14 mouse cellular contexts compared by ENCODE assay signal in the genomic region with DNA sequence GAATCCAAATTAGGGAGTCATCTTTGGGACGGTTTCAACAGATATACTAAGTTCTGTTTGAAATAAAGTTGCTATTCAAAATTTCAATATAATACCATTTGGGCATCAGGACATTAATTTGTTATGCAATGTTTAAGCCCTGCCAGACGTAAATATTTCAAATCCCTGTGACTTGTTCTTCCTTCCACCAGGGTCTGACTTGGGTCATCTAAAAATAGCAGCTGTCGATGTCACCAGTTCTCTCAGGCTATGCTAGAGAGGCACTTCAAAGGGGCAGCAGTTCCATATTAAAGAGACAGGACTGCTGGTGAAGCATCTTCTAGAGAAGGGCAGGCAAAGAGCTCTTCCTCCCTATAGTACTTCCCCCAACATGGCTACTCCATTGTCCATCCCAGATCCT.
DNase-seq lines count a peak whose midpoint lies in the region; ATAC-seq lines count a peak whose summit lies in the region.
"Had no signal": no experiment of that assay in that cellular context is flagged by ENCODE, and none has a peak within 500 bp of the region (broad histone marks: within the 10 kb centered on the region; RNA-seq: fewer than 3 reads in every experiment).

No protein-coding gene starts in this region.

- no peak overlapping the region for H3K27ac ChIP-seq in kidney, embryonic 14.5 days (ENCODE audit: low read depth, low read length)
- peak overlapping the region; percentile 73 for H3K27ac ChIP-seq in heart, embryonic 10.5 days
- H3K27ac ChIP-seq in heart, embryonic 16.5 days (ENCODE audit: low read length): peak overlapping the region; percentile 57
- H3K27ac ChIP-seq: forebrain, embryonic 15.5 days; limb, embryonic 12.5 days; liver, embryonic 14.5 days; neural tube, embryonic 13.5 days had no signal

- no peaks in the 10 kb centered on the region for H3K27me3 ChIP-seq in kidney, embryonic 14.5 days (ENCODE audit: control insufficient read depth, insufficient read depth, low read length)
- no peaks in the 10 kb centered on the region for H3K27me3 ChIP-seq in heart, embryonic 10.5 days (ENCODE audit: insufficient read depth, poor library complexity, severe bottlenecking)
- H3K27me3 ChIP-seq in heart, embryonic 16.5 days (ENCODE audit: control insufficient read depth, insufficient read depth, low read length): no peaks in the 10 kb centered on the region
- H3K27me3 ChIP-seq: forebrain, embryonic 15.5 days; limb, embryonic 12.5 days; neural tube, embryonic 13.5 days had no signal

- peak; percentile 6 for DNase-seq in kidney, postnatal 14 days
- DNase-seq in heart, embryonic 10.5 days (ENCODE audit: low spot score): no peak
- peak; percentile 51 for DNase-seq in lung, postnatal 25 days (ENCODE audit: low spot score)
- no peak for DNase-seq in embryo, embryonic 10.5 days (ENCODE audit: low spot score)
- DNase-seq in spleen, adult 18-20 months: no peak
- DNase-seq: cerebellum, postnatal 14 days had no signal

- no peak for ATAC-seq in kidney, embryonic 14.5 days (ENCODE audit: low FRiP score, low TSS enrichment)
- ATAC-seq in heart, embryonic 16.5 days (replicated peaks; ENCODE audit: extremely low read depth, insufficient read depth, low FRiP score): peak; percentile 89
- ATAC-seq: forebrain, embryonic 15.5 days; inflammation-experienced regulatory T-cells, adult 6 months had no signal

- H3K4me1 ChIP-seq in kidney, embryonic 14.5 days (ENCODE audit: control insufficient read depth, insufficient read depth, low read length): no peaks in the 10 kb centered on the region
- H3K4me1 ChIP-seq in heart, embryonic 10.5 days: peaks cover 7% of the 10 kb centered on the region; the same call in 1 of the 2 replicates
- H3K4me1 ChIP-seq in heart, embryonic 16.5 days (ENCODE audit: control insufficient read depth, insufficient read depth, low read length): peaks cover 3% of the 10 kb centered on the region; the same call in 1 of the 2 replicates
- H3K4me1 ChIP-seq: forebrain, embryonic 15.5 days; limb, embryonic 12.5 days; neural tube, embryonic 13.5 days had no signal

- H3K9ac ChIP-seq in kidney, embryonic 14.5 days (ENCODE audit: low read depth, low read length): no peak overlapping the region
- no peak overlapping the region for H3K9ac ChIP-seq in heart, embryonic 16.5 days (ENCODE audit: low read length)
- H3K9ac ChIP-seq: forebrain, embryonic 15.5 days; limb, embryonic 12.5 days; liver, embryonic 14.5 days; neural tube, embryonic 13.5 days had no signal

- 52% methylated on average over 3 of the region's 3 CpGs for WGBS in kidney, embryonic 14.5 days
- 41% methylated on average over 3 of the region's 3 CpGs for WGBS in heart, embryonic 10.5 days
- WGBS in heart, embryonic 16.5 days: 25% methylated on average over 3 of the region's 3 CpGs

- no peak overlapping the region for H3K4me2 ChIP-seq in kidney, embryonic 14.5 days (replicated peaks; ENCODE audit: low read depth, low read length)
- H3K4me2 ChIP-seq in heart, embryonic 16.5 days (ENCODE audit: low read depth, low read length): no peak overlapping the region
- H3K4me2 ChIP-seq: forebrain, embryonic 15.5 days; limb, embryonic 12.5 days; neural tube, embryonic 13.5 days had no signal

- H3K4me3 ChIP-seq in kidney, embryonic 14.5 days (ENCODE audit: low read length): no peak overlapping the region
- no peak overlapping the region for H3K4me3 ChIP-seq in heart, embryonic 10.5 days
- no peak overlapping the region for H3K4me3 ChIP-seq in heart, embryonic 16.5 days (ENCODE audit: low read length)
- H3K4me3 ChIP-seq: forebrain, embryonic 15.5 days; limb, embryonic 12.5 days; neural tube, embryonic 13.5 days had no signal

- no peaks in the 10 kb centered on the region for H3K9me3 ChIP-seq in kidney, embryonic 14.5 days (ENCODE audit: control insufficient read depth, low read length)
- no peaks in the 10 kb centered on the region for H3K9me3 ChIP-seq in heart, embryonic 10.5 days
- no peaks in the 10 kb centered on the region for H3K9me3 ChIP-seq in heart, embryonic 16.5 days (replicated peaks; ENCODE audit: control insufficient read depth, low read length)
- H3K9me3 ChIP-seq: forebrain, embryonic 15.5 days; G1E; limb, embryonic 12.5 days; neural tube, embryonic 13.5 days had no signal

- H3K36me3 ChIP-seq in kidney, embryonic 14.5 days (ENCODE audit: control insufficient read depth, insufficient read depth, low read length): no peaks in the 10 kb centered on the region
- H3K36me3 ChIP-seq in heart, embryonic 10.5 days: no peaks in the 10 kb centered on the region
- H3K36me3 ChIP-seq in heart, embryonic 16.5 days (ENCODE audit: control insufficient read depth, insufficient read depth): no peaks in the 10 kb centered on the region
- H3K36me3 ChIP-seq: forebrain, embryonic 15.5 days; G1E; limb, embryonic 12.5 days; neural tube, embryonic 13.5 days had no signal

Comparison
In these comparisons a context has a peak if more than half of its experiments do, and no peak if none do; other contexts are left out.
1. DNase-seq: peak in kidney, postnatal 14 days (single experiment) and lung, postnatal 25 days (single experiment); none in heart, embryonic 10.5 days (single experiment), embryo, embryonic 10.5 days (single experiment) and spleen, adult 18-20 months (0 of 2).